Mouse (Mus musculus) hindbrain, embryonic 14.5 days (tissue): ENCODE measurements around the gene Fam114a1. TPM values are rescaled to one million over a fixed set of nuclear protein-coding genes. Genes with fewer than 3 reads are reported as not detected.

ENCODE experiments used
- ATAC-seq: fragments of 200-750 bp; cut with Nextera tagmentation; 2 replicates; pipeline ENCODE4 v1.8.0; 2017; ENCODE audit warnings: moderate number of reproducible peaks, mild to moderate bottlenecking, moderate TSS enrichment, moderate library complexity; ENCODE audit not compliant: low FRiP score
- DNase-seq: peaks from one replicate; pipeline ENCODE4 v3.0.0-alpha.2; 2015; ENCODE audit warnings: low spot score
- H3K27ac ChIP-seq: fragments of 300-500 bp; sonication (generic); 2 replicates; pipeline ENCODE4 v1.5.1; 2014; ENCODE audit warnings: mild to moderate bottlenecking, moderate library complexity
- H3K27me3 ChIP-seq: fragments of 300-500 bp; sonication (generic); 2 replicates; pipeline ENCODE4 v1.6.1; 2014; ENCODE audit warnings: mild to moderate bottlenecking, low read length, mixed read lengths; ENCODE audit not compliant: control insufficient read depth, insufficient read depth
- H3K36me3 ChIP-seq: fragments of 300-500 bp; sonication (generic); replicated peaks from 2 replicates; pipeline ENCODE4 v1.6.1; 2014; ENCODE audit not compliant: control insufficient read depth, insufficient read depth
- H3K4me1 ChIP-seq: fragments of 300-500 bp; sonication (generic); replicated peaks from 2 replicates; pipeline ENCODE4 v1.6.1; 2014; ENCODE audit warnings: antibody characterized with exemption, low read length, mixed read lengths; ENCODE audit not compliant: control insufficient read depth, insufficient read depth
- H3K4me2 ChIP-seq: fragments of 300-500 bp; sonication (generic); replicated peaks from 2 replicates; pipeline ENCODE4 v1.6.1; 2014; ENCODE audit warnings: mild to moderate bottlenecking, moderate library complexity
- H3K4me3 ChIP-seq: fragments of 300-500 bp; sonication (generic); replicated peaks from 2 replicates; pipeline ENCODE4 v1.5.1; 2014; ENCODE audit warnings: mild to moderate bottlenecking, low read length
- H3K9ac ChIP-seq: fragments of 300-500 bp; sonication (generic); 2 replicates; pipeline ENCODE4 v1.6.1; 2014
- H3K9me3 ChIP-seq: fragments of 300-500 bp; sonication (generic); 2 replicates; pipeline ENCODE4 v1.6.1; 2016; ENCODE audit warnings: low read length; ENCODE audit not compliant: control insufficient read depth
- WGBS: fragments of 180-500 bp; shearing (Covaris S2); extraction: QIAGEN DNeasy Blood & Tissue Kit; methylation state at CpG from one replicate; pipeline ENCODE4 v1.1.7; 2014; 5-methylcytosine and 5-hydroxymethylcytosine counted together
- polyA plus RNA-seq: library from polyadenylated mRNA; unstranded; fragments of >200 nt; fragmentation: Nextera tagmentation; extraction: Ambion mirVana; gene quantifications from 2 replicates; pipeline ENCODE4 v1.2.1, GENCODE M21; 2014

The Fam114a1 gene
- polyA plus RNA-seq, 1 experiment from 2014 or later = 10.3 TPM

DNA sequence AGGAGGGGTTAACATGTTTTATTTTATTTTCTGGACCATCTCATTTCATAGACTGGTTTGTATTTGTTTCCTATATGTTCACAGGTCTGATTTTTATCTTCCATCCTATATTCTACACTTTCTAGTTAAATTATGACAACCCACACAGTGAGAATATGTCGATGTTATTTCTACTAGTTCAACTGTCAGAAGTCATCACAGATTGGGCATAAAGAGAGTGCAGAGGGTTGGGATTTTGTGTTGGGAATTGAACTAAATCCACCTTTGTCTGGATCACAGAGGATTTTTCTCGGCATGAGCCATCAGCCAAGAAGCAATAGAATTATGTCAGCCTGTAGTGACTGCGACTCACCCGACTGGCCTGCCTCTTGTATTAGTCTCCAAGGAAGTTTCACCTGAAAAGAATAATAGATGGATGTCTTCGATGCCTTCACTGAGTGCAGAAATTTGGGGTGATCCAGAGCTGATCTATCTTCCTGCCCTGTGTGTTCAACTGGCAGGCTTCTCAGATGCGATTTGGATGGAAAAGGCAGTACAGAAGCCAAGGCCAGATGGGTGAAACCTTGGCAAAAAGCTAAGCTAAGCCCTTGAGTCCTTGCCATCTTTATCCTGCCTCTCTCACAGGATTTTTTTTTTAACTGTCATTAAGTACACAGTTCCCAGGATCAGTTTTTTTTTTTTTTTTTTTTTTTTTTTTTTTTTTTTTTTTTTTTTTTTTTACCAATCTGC is 75.9 kb downstream of the Fam114a1 start:
- no peak for ATAC-seq
- H3K27ac ChIP-seq = 0 out of 2 replicates have a peak overlapping the region, but pooled peaks have one; percentile 55
- peaks cover 5% of the 10 kb centered on the region for H3K4me1 ChIP-seq
- 63% methylated on average over 6 of the region's 6 CpGs for WGBS
- no peaks in the 10 kb centered on the region for H3K27me3 ChIP-seq
- no peaks in the 10 kb centered on the region for H3K9me3 ChIP-seq
- peak; percentile 59 for DNase-seq
- no peak overlapping the region for H3K9ac ChIP-seq
- H3K36me3 ChIP-seq = no peaks in the 10 kb centered on the region
- H3K4me3 ChIP-seq = no peak overlapping the region
- H3K4me2 ChIP-seq = no peak overlapping the region

GRCm38 (mm10) chr5:65046442-65047284 is 76.8 kb downstream of the Fam114a1 start:
- Histone ChIP-seq H3K27me3 (no peaks in the 10 kb centered on the region), H3K4me2 (no peak overlapping the region), H3K36me3 (no peaks in the 10 kb centered on the region), H3K9me3 (no peaks in the 10 kb centered on the region), H3K4me1 (peaks cover 5% of the 10 kb centered on the region), H3K27ac (no peak overlapping the region), H3K9ac (no peak overlapping the region), H3K4me3 (no peak overlapping the region)
- 73% methylated on average over 12 of the region's 12 CpGs for WGBS
- no peak for ATAC-seq
- DNase-seq = no peak

GRCm38 (mm10) chr5:65047285-65047855 is 77.5 kb downstream of the Fam114a1 start:
- Histone ChIP-seq H3K4me3 (no peak overlapping the region), H3K4me1 (peaks cover 10% of the 10 kb centered on the region), H3K36me3 (no peaks in the 10 kb centered on the region), H3K27ac (no peak overlapping the region), H3K27me3 (no peaks in the 10 kb centered on the region), H3K4me2 (no peak overlapping the region), H3K9me3 (no peaks in the 10 kb centered on the region), H3K9ac (no peak overlapping the region)
- WGBS = 46% methylated on average over 12 of the region's 12 CpGs
- DNase-seq (no peak), ATAC-seq (no peak)

- H3K27me3 ChIP-seq = no peaks in the 10 kb centered on the region
- H3K9me3 ChIP-seq = no peaks in the 10 kb centered on the region
- H3K27ac ChIP-seq = 0 out of 2 replicates have a peak overlapping the region, but pooled peaks have one; percentile 14
- DNase-seq = no peak
- H3K9ac ChIP-seq = no peak overlapping the region
- H3K4me1 ChIP-seq = peaks cover 16% of the 10 kb centered on the region
- H3K36me3 ChIP-seq = no peaks in the 10 kb centered on the region
- no peak for ATAC-seq
- H3K4me2 ChIP-seq = no peak overlapping the region
- WGBS = 64% methylated on average over 5 of the region's 5 CpGs
- H3K4me3 ChIP-seq = no peak overlapping the region
Measured at GRCm38 (mm10) chr5:65049880-65050279, 80.0 kb downstream of the Fam114a1 start.

DNA sequence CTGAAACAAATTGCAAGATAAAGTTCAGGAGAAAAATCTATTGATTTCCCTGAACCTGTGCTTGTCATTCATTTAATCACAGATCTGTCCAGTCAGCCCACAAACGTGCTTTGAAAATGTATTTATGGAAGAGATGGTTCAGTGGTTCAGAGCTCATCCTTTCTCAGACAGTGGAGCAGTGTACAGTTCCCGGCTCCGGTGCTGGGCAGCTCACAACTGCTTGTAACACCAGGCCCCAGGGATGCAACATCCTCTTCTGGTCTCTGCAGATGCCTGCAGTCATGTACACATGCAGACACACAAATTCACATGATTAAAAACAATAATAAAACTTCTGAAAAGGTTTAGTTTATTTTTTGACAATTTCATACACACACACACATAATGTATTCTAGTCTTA is 81.6 kb downstream of the Fam114a1 start:
- H3K4me3 ChIP-seq = no peak overlapping the region
- no peak for DNase-seq
- no peaks in the 10 kb centered on the region for H3K36me3 ChIP-seq
- 0 out of 2 replicates have a peak overlapping the region, but pooled peaks have one; percentile 56 for H3K27ac ChIP-seq
- no peaks in the 10 kb centered on the region for H3K9me3 ChIP-seq
- H3K9ac ChIP-seq = no peak overlapping the region
- no peak for ATAC-seq
- H3K27me3 ChIP-seq = no peaks in the 10 kb centered on the region
- WGBS = 60% methylated on average over 3 of the region's 3 CpGs
- H3K4me2 ChIP-seq = no peak overlapping the region
- peaks cover 11% of the 10 kb centered on the region for H3K4me1 ChIP-seq

DNA sequence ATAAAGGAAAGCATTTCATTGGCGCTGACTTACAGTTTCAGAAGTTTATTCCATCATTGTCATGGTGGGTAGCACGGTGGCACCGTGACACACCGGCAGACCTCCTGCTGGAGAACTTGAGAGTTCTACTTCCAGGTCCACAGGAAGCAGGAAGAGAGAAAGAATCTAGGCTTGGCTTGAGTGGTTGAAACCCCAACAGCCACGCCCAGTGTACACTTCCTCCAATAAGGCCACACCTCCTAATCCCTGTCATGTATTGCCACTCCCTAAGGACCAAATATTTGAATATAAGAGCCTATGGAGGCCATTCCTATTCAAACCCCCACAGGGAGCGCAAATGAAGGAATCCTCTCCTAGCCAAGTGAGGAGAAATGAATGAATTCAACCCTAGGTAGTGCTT is 87.7 kb downstream of the Fam114a1 start:
- Histone ChIP-seq H3K4me2 (no peak overlapping the region), H3K4me1 (peaks cover 4% of the 10 kb centered on the region; the same call in 1 of the 2 replicates), H3K27me3 (no peaks in the 10 kb centered on the region), H3K4me3 (no peak overlapping the region), H3K36me3 (no peaks in the 10 kb centered on the region), H3K9ac (no peak overlapping the region), H3K9me3 (no peaks in the 10 kb centered on the region), H3K27ac (no peak overlapping the region)
- no peak for ATAC-seq
- DNase-seq = no peak
- 95% methylated on average over 6 of the region's 6 CpGs for WGBS

DNA sequence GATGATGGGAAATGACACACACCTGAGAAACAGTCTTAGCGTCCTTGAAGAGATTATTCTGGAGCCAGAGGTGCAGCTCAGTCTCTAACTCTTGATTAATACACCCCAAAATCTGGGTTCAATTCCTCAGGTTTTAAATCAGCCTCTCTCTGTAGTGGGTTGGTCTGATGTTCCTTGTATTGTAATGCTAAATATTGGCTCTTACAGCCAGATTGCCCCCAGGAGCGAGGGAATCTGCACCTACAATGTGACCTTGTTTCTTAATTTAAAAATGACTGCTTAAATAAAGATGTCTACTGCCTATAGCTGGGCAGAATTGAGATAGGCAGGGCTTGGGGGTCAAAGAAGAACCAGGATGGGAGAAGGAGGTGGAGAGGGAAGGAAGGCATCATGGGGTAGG is 89.9 kb downstream of the Fam114a1 start:
- 56% methylated on average over 2 of the region's 2 CpGs for WGBS
- Histone ChIP-seq H3K27ac (no peak overlapping the region), H3K9me3 (no peaks in the 10 kb centered on the region), H3K9ac (no peak overlapping the region), H3K4me1 (no peaks in the 10 kb centered on the region), H3K36me3 (no peaks in the 10 kb centered on the region), H3K27me3 (no peaks in the 10 kb centered on the region), H3K4me2 (no peak overlapping the region), H3K4me3 (no peak overlapping the region)
- DNase-seq (no peak), ATAC-seq (no peak)

DNA sequence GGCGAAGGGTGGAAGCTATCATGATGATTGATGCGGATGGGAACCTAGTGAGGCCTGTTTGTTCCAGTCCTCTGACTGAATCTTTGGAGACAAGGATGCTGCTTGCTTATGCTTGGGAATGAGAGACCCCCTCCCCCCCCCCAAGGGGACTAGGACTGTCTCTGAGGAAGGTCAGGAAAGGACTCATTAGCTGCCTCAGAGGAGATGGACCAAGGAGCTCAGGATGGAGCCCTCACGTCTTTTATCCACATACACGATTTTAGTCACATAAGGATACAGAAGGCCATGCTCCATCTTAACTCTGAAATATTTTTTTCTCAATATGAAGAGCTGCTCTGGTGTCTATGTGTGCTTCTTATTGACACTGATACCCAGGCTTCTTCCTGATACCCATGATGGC is 92.4 kb downstream of the Fam114a1 start:
- Histone ChIP-seq H3K27me3 (no peaks in the 10 kb centered on the region), H3K9ac (no peak overlapping the region), H3K4me1 (no peaks in the 10 kb centered on the region), H3K36me3 (no peaks in the 10 kb centered on the region), H3K4me3 (no peak overlapping the region), H3K27ac (no peak overlapping the region), H3K4me2 (no peak overlapping the region), H3K9me3 (no peaks in the 10 kb centered on the region)
- 94% methylated on average over 4 of the region's 4 CpGs for WGBS
- DNase-seq = no peak
- no peak for ATAC-seq

DNA sequence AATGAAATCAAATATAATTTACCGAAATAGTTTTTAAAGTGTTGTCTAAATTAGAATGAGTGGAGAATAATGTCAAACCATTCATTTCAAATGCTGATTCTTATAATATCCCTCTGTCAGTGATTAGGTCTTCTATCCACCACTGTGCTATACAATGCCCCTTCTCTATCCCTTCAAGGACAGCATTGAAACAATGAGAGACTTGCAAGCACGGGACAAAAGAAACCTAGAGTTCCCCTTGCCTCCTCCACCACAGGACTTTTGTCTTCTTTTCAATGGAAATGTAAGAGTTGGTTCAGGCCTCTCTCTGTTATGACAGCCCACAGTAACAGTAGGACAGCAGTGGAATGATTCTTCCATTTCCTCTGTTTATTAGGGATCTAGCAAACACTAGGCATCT is 93.4 kb downstream of the Fam114a1 start:
- Histone ChIP-seq H3K27me3 (no peaks in the 10 kb centered on the region), H3K27ac (no peak overlapping the region), H3K9ac (no peak overlapping the region), H3K4me2 (no peak overlapping the region), H3K4me3 (no peak overlapping the region), H3K36me3 (no peaks in the 10 kb centered on the region), H3K4me1 (no peaks in the 10 kb centered on the region), H3K9me3 (no peaks in the 10 kb centered on the region)
- no peak for ATAC-seq
- no peak for DNase-seq
- 62% methylated on average over 2 of the region's 2 CpGs for WGBS
